Mouse (Mus musculus) embryonic fibroblast, embryonic 13.5 days (primary cell): ENCODE data around the gene Fhit.

Source experiments
- CTCF ChIP-seq: IDR thresholded peaks from 2 replicates; pipeline ENCODE4 v1.5.1; 2011; ENCODE audit warnings: mild to moderate bottlenecking, control low read depth, low read length, moderate library complexity, borderline replicate concordance; ENCODE audit not compliant: insufficient read depth
- POLR2A ChIP-seq: IDR thresholded peaks from 2 replicates; pipeline ENCODE4 v1.6.1; 2011; ENCODE audit warnings: low read depth, mild to moderate bottlenecking, control low read depth, low read length, moderate library complexity

GRCm38 (mm10) chr14:10344064-10344463 lies 817.8 kb downstream of the Fhit start:
- TF ChIP-seq POLR2A: no peak
- TF ChIP-seq CTCF: no peak
